Mouse (Mus musculus) liver, adult 2 months (tissue): ENCODE measurements around the gene Adamts3. TPM values are rescaled to one million over a fixed set of nuclear protein-coding genes. Genes with fewer than 3 reads are reported as not detected.

Experiments used
- DNase-seq: peaks from one replicate; pipeline ENCODE4 v3.0.0-alpha.2; 2011; ENCODE audit warnings: low read depth, low spot score; ENCODE audit errors: extremely low read depth
- H3K27ac ChIP-seq: fragments of 200-500 bp; replicated peaks from 2 replicates; pipeline ENCODE4 v1.5.1; 2012; ENCODE audit warnings: low read depth, mild to moderate bottlenecking, control low read depth, inconsistent platforms, low read length; ENCODE audit not compliant: insufficient read depth
- H3K27me3 ChIP-seq: fragments of 200-500 bp; 2 replicates; pipeline ENCODE4 v1.6.1; 2012; ENCODE audit warnings: mild to moderate bottlenecking, moderate library complexity, low read length, inconsistent platforms; ENCODE audit not compliant: control insufficient read depth, insufficient read depth
- H3K36me3 ChIP-seq: fragments of 200-500 bp; 2 replicates; pipeline ENCODE4 v1.6.1; 2012; ENCODE audit warnings: low read length, inconsistent platforms; ENCODE audit not compliant: control insufficient read depth, insufficient read depth
- H3K4me1 ChIP-seq: fragments of 200-500 bp; 2 replicates; pipeline ENCODE4 v1.6.1; 2011; ENCODE audit warnings: low read length; ENCODE audit not compliant: control insufficient read depth, insufficient read depth
- H3K4me3 ChIP-seq: fragments of 200-500 bp; 2 replicates; pipeline ENCODE4 v1.5.1; 2011; ENCODE audit warnings: low read depth, mild to moderate bottlenecking, control low read depth, low read length, moderate library complexity; ENCODE audit not compliant: insufficient read depth
- H3K79me2 ChIP-seq: fragments of 200-500 bp; 2 replicates; pipeline ENCODE4 v1.6.1; 2012; ENCODE audit warnings: inconsistent platforms, mild to moderate bottlenecking, low read length, moderate library complexity; ENCODE audit not compliant: control insufficient read depth, insufficient read depth
- H3K9ac ChIP-seq: fragments of 200-500 bp; 2 replicates; pipeline ENCODE4 v1.6.1; 2012; ENCODE audit warnings: low read depth, mild to moderate bottlenecking, control low read depth, inconsistent platforms, low read length
- CTCF ChIP-seq: fragments of 200-500 bp; IDR thresholded peaks from 2 replicates; pipeline ENCODE4 v1.5.1; 2011; ENCODE audit warnings: low read depth, low read length, control low read depth
- POLR2A ChIP-seq: fragments of 200-500 bp; IDR thresholded peaks from 2 replicates; pipeline ENCODE4 v1.6.1; 2011; ENCODE audit warnings: low read length, control low read depth; ENCODE audit not compliant: insufficient read depth; ENCODE audit errors: extremely low read depth
- WGBS: fragments of 180-500 bp; shearing (Covaris S2); methylation state at CpG from one replicate; pipeline ENCODE4 v1.1.7; 2018; 5-methylcytosine and 5-hydroxymethylcytosine counted together
- polyA plus RNA-seq: library from polyadenylated mRNA; depleted of rRNA; stranded (reverse); fragments of >200 nt; gene quantifications from 2 replicates; pipeline ENCODE4 v1.2.3, GENCODE M21; 2012
- total RNA-seq: library from RNA; depleted of rRNA; stranded (reverse); fragments of >200 nt; gene quantifications from 2 replicates; pipeline ENCODE4 v1.2.3, GENCODE M21; 2014

Gene Adamts3
- total and polyA plus RNA-seq, 2 experiments: 0.09 to 0.37 TPM

DNA sequence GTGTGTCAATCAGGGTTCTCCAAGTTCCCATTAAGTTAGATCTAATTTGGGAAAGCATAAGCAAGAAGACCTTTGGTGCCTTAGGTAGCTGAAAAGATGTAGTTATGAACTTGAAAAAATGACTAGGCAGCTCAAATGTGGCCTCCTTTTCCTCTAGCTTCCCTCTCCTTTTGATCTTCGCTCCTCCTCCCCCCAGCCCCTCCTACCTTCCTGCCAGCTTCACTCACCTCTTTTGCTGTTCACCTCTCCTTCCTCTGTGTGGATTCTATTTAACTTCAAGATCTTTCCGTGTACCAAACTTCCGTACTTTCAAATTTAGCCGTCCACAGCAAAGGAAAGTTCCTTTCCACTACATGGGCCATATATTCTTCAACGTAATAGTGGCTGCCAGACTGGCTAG lies 17.9 kb upstream of the Adamts3 start:
- WGBS: 86% methylated on average over 5 of the region's 5 CpGs
- Histone ChIP-seq H3K27me3 (no peaks in the 10 kb centered on the region), H3K36me3 (no peaks in the 10 kb centered on the region), H3K27ac (no peak overlapping the region), H3K9ac (no peak overlapping the region), H3K79me2 (no peaks in the 10 kb centered on the region), H3K4me3 (no peak overlapping the region), H3K4me1 (no peaks in the 10 kb centered on the region)
- DNase-seq: no peak
- TF ChIP-seq CTCF: no peak
- no peak for TF ChIP-seq POLR2A

DNA sequence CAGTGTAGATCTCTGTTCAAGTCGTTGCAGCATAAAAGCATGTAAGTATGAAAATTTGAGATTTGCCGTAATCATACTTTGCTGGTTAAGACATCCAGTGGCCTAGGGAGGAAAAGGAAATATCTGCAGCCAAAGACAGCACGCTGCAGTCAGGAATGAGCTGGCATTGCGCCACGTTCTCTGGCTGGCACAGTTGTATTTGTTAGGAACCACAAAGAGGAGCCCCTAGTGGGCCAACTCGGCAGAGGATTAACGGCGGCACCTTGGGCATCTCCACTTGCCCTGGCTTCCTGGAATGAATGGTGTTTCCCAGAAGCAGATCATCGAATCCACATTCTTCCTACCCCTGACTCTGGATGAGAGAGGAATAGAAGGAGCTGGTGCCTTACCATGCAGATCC lies 14.4 kb upstream of the Adamts3 start:
- no peaks in the 10 kb centered on the region for H3K79me2 ChIP-seq
- no peak overlapping the region for H3K27ac ChIP-seq
- no peak overlapping the region for H3K9ac ChIP-seq
- H3K4me3 ChIP-seq: no peak overlapping the region
- no peaks in the 10 kb centered on the region for H3K36me3 ChIP-seq
- TF ChIP-seq POLR2A (no peak), CTCF (no peak)
- WGBS: 68% methylated on average over 9 of the region's 9 CpGs
- no peaks in the 10 kb centered on the region for H3K4me1 ChIP-seq
- no peaks in the 10 kb centered on the region for H3K27me3 ChIP-seq
- no peak for DNase-seq

- Histone ChIP-seq H3K27me3 (no peaks in the 10 kb centered on the region), H3K79me2 (no peaks in the 10 kb centered on the region), H3K36me3 (no peaks in the 10 kb centered on the region), H3K4me3 (no peak overlapping the region), H3K9ac (no peak overlapping the region), H3K27ac (no peak overlapping the region), H3K4me1 (no peaks in the 10 kb centered on the region)
- DNase-seq: no peak
- TF ChIP-seq CTCF (no peak), POLR2A (no peak)
- WGBS: 82% methylated on average over 7 of the region's 7 CpGs
These were observed 12.4 kb upstream of the Adamts3 start for GRCm38 (mm10) chr5:89895520-89895919.

- H3K79me2 ChIP-seq: no peaks in the 10 kb centered on the region
- 37% methylated on average over 4 of the region's 4 CpGs for WGBS
- no peak overlapping the region for H3K4me3 ChIP-seq
- peaks cover 2% of the 10 kb centered on the region; the same call in 1 of the 2 replicates for H3K27me3 ChIP-seq
- peaks cover 7% of the 10 kb centered on the region; the same call in 1 of the 2 replicates for H3K4me1 ChIP-seq
- no peak overlapping the region for H3K27ac ChIP-seq
- no peak overlapping the region for H3K9ac ChIP-seq
- TF ChIP-seq CTCF (no peak), POLR2A (no peak)
- no peak for DNase-seq
- H3K36me3 ChIP-seq: no peaks in the 10 kb centered on the region
These were observed 1.9 kb upstream of the Adamts3 start for GRCm38 (mm10) chr5:89884991-89885390.

- no peak overlapping the region for H3K27ac ChIP-seq
- peaks cover 2% of the 10 kb centered on the region; the same call in 1 of the 2 replicates for H3K27me3 ChIP-seq
- peak; percentile 5 for DNase-seq
- no peak for TF ChIP-seq POLR2A
- TF ChIP-seq CTCF: no peak
- H3K36me3 ChIP-seq: no peaks in the 10 kb centered on the region
- H3K4me1 ChIP-seq: peaks cover 7% of the 10 kb centered on the region; the same call in 1 of the 2 replicates
- 28% methylated on average over 8 of the region's 8 CpGs for WGBS
- no peaks in the 10 kb centered on the region for H3K79me2 ChIP-seq
- no peak overlapping the region for H3K4me3 ChIP-seq
- no peak overlapping the region for H3K9ac ChIP-seq
These were observed 722 bp upstream of the Adamts3 start for GRCm38 (mm10) chr5:89883908-89884204.

DNA sequence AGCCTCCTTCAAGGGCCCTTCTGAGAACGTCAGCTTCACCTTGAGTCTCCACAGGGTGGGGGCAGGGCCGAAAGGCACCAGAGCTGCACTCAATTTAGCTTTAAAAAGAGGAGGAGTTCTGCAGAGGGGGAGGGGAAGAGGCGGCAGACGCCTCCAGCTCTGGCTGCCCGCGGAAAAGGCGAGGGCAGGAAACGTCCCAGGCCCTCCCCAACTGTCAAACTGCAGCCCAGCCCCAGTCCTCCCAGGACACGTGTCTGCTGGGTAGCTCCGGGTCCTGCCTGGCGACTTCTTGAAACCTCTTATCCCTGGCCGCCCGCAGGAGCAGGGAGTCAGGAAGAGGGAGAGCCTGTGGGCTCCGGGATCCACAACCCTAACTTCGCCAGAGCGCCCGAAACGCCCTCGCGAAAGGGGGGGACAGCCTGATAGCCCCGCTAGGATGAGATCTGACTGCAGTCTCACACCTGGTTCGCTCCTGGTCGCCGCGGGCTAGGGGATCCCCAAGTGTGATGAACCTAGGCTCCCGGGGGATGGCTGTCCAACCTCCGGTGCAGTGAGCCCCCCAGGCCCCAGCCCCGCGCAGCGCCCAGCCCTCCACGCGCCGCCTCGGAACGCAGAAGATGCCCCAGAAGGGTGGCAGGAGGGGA lies 921 bp downstream of the Adamts3 start:
- Histone ChIP-seq H3K27ac (no peak overlapping the region), H3K4me1 (peaks cover 7% of the 10 kb centered on the region; the same call in 1 of the 2 replicates), H3K27me3 (peaks cover 2% of the 10 kb centered on the region; the same call in 1 of the 2 replicates), H3K9ac (peak overlapping the region; percentile 55), H3K36me3 (no peaks in the 10 kb centered on the region), H3K4me3 (peak overlapping the region; percentile 74), H3K79me2 (no peaks in the 10 kb centered on the region)
- WGBS: 2% methylated on average over 35 of the region's 35 CpGs
- TF ChIP-seq POLR2A: no peak
- TF ChIP-seq CTCF: no peak
- DNase-seq: peak; percentile 20
